Mouse (Mus musculus): ENCODE data around the gene Rfxap.

Gene Rfxap

DNA sequence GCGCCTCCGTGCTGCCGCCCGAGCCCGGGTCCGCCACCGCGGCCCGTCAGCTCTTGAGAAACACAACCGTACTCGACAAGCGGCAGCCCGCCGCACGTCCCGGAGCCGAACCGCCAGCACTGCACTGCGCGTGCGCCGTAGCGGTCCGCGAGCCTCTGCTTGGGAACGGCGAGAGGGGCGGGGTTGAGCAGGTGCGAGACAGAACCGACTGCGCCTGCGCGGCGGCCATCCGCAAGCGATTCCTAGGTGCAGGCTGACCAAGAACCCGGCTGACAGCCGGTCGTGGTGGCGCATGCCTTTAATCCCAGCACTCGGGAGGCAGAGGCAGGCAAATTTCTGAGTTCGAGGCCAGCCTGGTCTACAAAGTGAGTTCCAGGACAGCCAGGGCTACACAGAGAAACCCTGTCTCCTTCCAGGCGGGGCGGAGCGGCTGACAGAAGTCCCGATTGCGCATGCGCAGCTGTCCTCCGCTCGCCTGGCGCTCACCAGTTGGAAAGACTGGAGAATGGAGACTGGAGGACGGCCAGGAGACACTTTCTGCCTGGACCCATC, at the start of gene Rfxap:
Rfxap (minus strand) TSS at position 126 of the 552 bp plus-strand sequence.
- DNase-seq (ENCODE audit: extremely low spot score): peak; percentile 98

DNA sequence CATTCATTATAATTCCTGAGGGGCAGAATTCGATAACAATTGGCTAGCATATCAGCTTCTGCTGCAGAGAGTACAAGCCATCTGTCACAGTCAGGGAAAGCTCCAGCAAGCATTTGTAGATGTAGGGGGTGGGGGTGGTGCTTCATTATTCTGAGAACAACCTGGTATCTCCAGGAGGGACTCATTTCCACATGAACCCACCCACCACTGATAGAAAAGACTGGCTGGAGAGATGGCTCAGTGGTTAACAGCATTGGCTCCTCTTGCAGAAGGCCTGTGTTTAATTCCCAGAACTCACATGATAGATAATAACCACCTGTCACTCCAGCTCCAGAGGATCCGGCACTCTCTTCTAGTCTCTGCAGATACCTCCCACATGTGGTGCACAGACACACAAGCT, 27.8 kb upstream of the Rfxap start:
- DNase-seq (ENCODE audit: extremely low spot score): no peak

- DNase-seq (ENCODE audit: extremely low spot score): no peak
Measured at GRCm38 (mm10) chr3:54832491-54832890, 24.9 kb upstream of the Rfxap start.

- no peak for DNase-seq (ENCODE audit: extremely low spot score)
Measured at GRCm38 (mm10) chr3:54822526-54822925, 14.9 kb upstream of the Rfxap start.

DNA sequence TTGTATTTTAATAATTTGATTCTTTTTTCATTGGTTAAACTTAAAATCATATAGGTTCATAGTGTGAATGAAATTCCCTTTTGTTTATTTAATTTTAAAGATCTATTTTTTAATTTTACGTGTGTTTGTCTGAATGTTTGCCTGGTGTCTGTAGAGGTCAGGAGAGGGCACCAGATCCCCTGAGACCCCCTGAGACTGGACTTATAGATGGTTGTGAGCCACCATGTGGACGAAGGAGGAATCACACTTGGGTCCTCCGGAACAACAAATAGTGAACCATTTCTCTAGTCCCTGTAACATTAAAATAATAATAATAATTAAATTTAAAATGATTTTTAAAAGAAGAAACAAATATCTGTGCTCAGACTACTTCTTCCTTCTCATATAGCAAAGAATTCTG, 7.7 kb upstream of the Rfxap start:
- peak; percentile 41 for DNase-seq (ENCODE audit: extremely low spot score)

DNA sequence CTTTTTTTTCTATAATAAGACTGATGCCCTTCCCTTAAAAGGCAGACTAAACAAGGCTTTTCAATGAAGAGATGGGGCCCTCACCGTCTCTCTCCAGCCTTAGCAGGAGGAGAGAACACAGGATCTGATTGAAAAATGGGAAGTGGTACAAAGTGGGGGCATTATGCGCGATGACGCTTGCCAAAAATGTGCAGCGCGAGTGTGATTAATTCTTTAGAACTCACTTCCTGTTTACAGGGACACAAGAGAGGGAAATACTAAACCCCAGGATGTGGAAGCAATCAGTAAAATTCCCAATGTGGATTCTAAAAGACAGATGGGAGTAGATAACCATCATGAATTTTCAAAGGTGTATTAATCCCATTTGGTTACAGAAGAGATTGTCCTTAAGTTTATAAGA, 7.0 kb upstream of the Rfxap start:
- DNase-seq (ENCODE audit: extremely low spot score): no peak

DNA sequence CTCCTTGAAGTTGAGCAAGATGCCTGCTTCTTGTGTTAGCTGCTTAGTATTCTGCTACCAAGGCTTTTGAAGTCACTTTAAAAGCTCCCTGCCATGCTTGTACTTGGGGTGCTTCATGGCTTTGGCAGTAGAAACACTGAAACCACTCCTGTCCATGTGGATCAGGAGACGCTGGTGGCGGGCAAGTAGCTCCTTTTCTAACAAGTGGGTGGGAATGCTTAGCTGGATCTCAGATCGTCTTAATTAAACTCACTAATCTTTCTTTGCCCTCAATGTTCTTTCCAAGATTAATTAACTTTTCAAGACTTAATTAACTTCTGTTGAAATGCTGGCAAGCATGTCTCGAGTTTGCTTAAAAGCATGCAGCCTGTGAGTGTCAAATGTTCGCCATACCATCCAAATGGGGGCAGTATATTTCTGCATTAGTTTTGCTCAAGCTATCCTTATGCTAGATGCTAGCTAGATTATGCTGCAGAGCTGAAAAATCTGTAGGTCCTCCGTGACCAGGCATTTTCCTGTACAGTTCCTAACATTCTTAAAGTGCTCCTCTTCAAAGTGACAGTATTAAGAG, 5.9 kb upstream of the Rfxap start:
- no peak for DNase-seq (ENCODE audit: extremely low spot score)

DNA sequence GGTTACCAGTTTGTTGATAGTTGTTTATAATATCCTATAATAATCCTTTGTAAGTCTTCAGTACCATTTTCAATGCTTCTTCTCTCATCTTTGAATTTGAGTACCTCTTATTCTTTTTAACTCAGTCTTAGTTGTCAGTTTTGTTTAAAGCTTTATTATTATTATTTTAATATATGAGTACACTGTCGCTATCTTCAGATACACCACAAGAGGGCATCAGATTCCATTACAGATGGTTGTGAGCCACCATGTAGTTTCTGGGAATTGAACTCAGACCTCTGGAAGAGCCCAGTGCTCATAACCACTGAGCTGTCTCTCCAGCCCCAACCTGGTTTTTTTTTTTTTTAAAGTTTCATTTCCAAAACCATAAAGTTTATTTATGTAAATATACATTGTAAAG, 4.0 kb upstream of the Rfxap start:
- DNase-seq (ENCODE audit: extremely low spot score): no peak

- DNase-seq (ENCODE audit: extremely low spot score): no peak
Measured at GRCm38 (mm10) chr3:54809111-54809510, 1.5 kb upstream of the Rfxap start.

- no peak for DNase-seq (ENCODE audit: extremely low spot score)
Measured at GRCm38 (mm10) chr3:54807061-54807661, 430 bp downstream of the Rfxap start.

- no peak for DNase-seq (ENCODE audit: extremely low spot score)
Measured at GRCm38 (mm10) chr3:54803713-54804112, 3.9 kb downstream of the Rfxap start.

GRCm38 (mm10) chr3:54797211-54797610, 10.4 kb downstream of the Rfxap start:
- no peak for DNase-seq (ENCODE audit: extremely low spot score)

- no peak for DNase-seq (ENCODE audit: extremely low spot score)
Measured at GRCm38 (mm10) chr3:54795806-54796205, 11.8 kb downstream of the Rfxap start.

DNA sequence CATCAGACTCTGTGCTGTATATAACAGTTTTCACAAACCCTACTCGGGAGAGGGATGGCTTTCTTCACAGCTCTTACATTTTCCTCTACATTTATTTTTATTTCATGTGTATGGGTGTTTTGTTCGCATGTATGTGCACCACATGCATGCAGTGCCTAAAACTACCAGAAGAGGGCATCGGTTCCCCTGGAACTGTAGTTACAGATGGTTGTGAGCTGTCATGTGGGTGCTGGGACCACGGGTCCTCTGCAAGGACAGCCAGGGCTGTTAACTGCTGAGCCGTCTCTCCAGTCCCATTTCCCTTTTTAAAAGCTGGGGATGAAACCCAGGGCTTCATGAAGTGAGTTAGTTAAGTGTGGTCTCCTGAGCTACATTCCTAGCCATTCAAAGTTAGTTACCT, 12.2 kb downstream of the Rfxap start:
- DNase-seq (ENCODE audit: extremely low spot score): no peak

DNA sequence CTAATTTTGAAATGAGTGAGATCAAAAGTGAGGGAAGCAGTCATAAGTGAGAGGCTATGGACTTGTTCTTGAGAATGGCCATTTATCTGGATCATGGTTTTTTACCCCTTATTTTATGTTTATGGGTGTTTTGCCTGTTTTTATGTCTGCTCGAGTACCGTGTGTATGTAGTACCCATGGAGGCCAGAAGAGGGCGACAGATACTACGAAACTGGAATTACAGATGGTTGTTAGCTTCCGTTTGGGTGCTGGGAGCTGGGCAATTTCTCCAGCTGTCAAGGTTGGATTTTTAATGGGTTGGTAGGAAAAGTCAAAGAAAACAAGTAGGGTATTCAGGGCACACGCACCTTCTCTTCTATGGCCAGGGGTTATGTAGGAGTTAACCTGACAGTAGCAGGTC, 13.8 kb downstream of the Rfxap start:
- no peak for DNase-seq (ENCODE audit: extremely low spot score)

- DNase-seq (ENCODE audit: extremely low spot score): no peak
Measured at GRCm38 (mm10) chr3:54791822-54792677, 15.5 kb downstream of the Rfxap start.

DNA sequence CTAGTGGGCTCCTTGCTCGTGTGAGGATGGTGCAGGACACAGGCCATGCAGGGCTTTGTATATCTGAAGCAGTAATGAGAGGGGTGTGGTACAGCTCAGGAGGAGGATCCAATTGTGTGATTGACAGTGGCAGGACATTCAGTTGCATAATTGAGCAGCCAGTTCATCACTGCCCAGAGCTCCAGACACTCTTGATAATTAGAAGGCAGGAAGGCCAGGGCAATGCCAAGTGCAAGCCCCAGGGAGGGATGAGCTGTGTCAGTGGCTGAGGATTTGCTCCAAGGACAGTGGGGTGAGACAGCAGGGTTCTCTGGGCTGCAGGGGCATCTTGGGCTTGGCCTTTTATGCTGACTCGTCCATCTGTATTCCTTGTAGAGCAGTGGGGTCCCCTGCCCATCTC, 17.0 kb downstream of the Rfxap start:
- DNase-seq (ENCODE audit: extremely low spot score): no peak

GRCm38 (mm10) chr3:54775989-54776631, 31.5 kb downstream of the Rfxap start:
- DNase-seq (ENCODE audit: extremely low spot score): no peak

DNA sequence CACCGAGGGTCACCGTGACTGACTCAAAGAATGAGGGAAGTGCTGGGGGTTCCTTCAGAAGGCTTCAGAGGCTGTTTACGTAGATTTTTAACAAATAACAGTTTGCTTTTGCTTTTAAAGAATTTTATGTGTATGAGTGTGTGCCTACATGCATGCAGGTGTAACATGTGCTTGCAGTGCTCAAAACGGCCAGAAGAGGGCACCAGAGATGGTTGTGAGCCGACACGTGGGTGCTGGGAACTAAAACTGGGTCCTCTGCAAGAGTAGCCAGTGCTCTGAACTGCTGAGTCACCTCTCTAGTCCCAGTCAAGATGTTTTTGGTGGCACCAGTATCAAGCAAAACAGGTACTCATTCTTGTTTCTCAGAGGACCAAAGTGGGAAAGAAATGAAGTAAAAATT, 34.0 kb downstream of the Rfxap start:
- DNase-seq (ENCODE audit: extremely low spot score): no peak

DNA sequence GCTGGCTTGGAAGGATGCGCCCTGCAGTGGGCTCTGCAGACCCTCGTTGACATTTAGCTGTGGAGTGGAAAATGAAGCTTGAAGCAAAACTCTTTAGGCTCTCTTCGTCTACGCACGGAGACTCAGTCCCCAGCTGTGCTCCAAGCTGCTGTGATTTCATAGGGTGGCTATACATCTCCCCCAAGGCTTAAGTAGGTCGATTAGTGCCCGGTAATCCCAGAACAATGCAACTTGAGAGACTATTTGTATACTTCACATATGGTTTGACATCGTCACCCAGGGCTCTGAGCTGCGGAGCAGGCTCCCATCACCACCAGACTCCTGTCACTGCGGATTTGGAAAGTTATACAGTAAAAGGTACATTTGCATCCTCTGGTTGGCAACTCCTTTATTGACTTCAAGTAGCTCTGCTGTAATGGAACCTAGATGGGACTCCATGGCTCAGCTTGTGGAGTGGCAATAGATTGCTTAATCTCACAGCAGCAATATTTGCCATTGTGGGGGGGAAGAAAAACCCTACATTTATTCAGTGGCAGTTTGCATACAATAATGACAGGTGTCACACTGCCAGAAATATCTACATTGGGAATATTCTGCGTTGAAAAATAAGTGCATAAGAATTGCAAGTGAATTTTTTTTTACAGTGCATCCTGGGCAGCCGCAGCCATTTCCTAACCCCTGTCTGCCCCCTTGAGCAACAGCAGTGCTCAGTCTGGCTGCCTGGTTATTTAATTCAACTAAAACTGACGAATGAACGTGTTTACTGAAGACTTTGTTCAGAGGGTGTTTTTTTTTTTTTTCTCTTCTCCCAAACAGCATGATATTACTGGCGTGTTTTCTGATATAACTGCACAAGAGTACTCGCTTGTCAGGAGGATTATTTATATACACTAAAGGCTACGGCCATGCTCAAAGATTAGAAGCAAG, 38.0 kb downstream of the Rfxap start:
- DNase-seq (ENCODE audit: extremely low spot score): no peak

DNA sequence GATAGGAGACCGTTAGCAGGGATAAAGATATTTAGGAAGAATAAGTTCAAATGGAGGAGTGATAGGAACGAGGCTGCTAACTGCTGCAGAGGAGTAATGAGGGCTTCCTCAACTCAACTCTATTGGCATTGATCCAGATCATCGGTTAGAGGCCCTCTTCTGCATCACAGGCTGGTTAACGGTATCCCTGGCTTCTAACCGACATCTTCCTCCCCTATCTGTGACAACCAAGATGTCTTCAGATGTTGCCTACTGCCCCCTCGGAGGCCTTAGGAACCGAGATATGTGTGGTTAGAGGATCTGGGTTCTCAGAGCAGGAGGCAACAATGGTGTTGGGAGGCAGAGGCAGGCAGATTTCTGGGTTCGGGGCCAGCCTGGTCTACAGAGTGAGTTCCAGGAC, 39.0 kb downstream of the Rfxap start:
- no peak for DNase-seq (ENCODE audit: extremely low spot score)

All from embryo, embryonic 9.5 days (tissue).